Mouse (Mus musculus) T-helper 17 cell (primary cell): ENCODE results near the gene Zfp541.

Experiments used
- in situ Hi-C, 2 experiments: fragments of 300-600 bp; cut with MboI, MseI; formaldehyde crosslinking; loops; 1 replicate in 1 of 2; 2 replicates in 1 of 2; pipeline ENCODE4 v1.15.1; 2025; ENCODE audit warnings: high pct_unique_total_duplicates in 2 of 2

Zfp541 gene

DNA sequence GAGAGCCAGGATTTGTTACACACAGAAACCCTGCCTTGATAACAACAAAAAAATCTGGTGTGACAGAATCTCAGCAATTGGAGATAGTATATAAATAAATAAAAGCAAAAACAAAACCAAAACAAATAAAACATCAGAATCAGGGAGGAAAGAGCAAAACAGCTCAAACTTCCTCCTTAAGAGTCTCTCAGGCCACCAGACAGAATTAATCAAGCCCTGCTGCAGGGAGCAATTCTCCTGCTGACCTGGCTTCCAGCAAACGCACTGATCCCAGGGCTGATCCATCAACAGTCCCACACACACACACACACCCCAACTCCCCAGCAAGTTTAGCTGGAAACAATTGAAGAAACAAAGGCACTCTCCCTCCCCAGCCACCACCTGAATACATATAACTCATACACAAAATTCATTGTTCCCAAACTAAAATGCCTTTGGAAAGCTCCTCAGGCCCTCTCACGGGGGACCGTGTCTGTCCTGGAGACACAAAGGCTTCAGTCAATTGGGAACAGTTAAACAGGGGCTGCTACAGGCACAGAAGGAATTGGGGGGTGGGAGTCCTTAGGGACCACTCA lies 17.7 kb upstream of the Zfp541 start:
- in situ Hi-C loops = loop anchor here in 1 of 2 experiments (10.0 kb wide), 1 partner anchor 831 kb away; the partner anchor contains the start of gene Dact3

- in situ Hi-C loops = loop anchor here in 1 of 2 experiments (10.0 kb wide), 1 partner anchor 830 kb away; the partner anchor contains the start of gene Dact3
These were observed 17.1 kb upstream of the Zfp541 start for GRCm38 (mm10) chr7:16044531-16044930.

DNA sequence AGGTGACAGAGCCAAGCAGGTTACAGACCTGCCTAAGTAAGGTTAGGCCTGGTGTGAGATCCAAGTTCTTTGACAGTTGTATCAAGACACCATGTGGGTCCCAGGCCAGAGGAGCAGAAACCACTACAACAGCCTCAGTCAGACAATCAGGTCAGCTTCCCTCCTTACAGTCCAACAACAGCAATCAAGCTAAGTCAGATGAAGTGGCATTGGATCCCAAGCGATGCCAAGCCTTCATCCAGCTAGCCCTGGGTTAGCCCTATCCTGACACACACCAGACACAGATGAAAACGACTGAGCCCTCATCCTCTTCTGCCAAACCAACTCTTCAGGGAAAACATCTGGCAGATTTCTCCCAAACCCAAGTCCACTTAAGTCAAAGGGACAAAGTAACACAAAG lies 16.1 kb upstream of the Zfp541 start:
- in situ Hi-C loops = loop anchor here (5.0 to 10.0 kb wide), 3 partner anchors 63 to 829 kb away; partner anchors contain the start of genes Dact3 (in 1 of the 2) and Slc1a5 (in 1 of the 2)

DNA sequence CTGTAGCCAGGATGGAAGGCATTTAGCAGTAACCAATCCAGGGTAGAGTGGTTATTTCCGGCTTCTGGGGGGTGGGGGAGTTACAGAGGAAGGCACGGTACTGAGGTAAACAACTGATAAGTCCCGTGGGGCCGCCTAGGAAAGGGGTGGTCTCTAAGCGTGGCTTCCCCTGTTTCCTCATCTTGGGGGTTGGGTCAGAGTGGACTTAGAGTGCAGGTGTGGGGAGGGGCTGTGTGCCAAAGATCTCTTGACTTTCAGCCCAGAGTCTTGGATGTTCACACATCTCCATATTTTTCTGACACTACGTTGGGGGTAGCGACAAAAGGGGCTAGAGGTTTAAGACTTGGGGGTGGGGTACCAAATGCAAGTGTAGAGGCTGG lies 15.5 kb upstream of the Zfp541 start:
- in situ Hi-C loops = loop anchor here (5.0 to 10.0 kb wide), 3 partner anchors 64 to 829 kb away; partner anchors contain the start of genes Dact3 (in 1 of the 2) and Slc1a5 (in 1 of the 2)

GRCm38 (mm10) chr7:16046481-16047337 lies 14.9 kb upstream of the Zfp541 start:
- in situ Hi-C loops = loop anchor here (5.0 to 10.0 kb wide), 3 partner anchors 64 to 828 kb away; partner anchors contain the start of genes Dact3 (in 1 of the 2) and Slc1a5 (in 1 of the 2)

DNA sequence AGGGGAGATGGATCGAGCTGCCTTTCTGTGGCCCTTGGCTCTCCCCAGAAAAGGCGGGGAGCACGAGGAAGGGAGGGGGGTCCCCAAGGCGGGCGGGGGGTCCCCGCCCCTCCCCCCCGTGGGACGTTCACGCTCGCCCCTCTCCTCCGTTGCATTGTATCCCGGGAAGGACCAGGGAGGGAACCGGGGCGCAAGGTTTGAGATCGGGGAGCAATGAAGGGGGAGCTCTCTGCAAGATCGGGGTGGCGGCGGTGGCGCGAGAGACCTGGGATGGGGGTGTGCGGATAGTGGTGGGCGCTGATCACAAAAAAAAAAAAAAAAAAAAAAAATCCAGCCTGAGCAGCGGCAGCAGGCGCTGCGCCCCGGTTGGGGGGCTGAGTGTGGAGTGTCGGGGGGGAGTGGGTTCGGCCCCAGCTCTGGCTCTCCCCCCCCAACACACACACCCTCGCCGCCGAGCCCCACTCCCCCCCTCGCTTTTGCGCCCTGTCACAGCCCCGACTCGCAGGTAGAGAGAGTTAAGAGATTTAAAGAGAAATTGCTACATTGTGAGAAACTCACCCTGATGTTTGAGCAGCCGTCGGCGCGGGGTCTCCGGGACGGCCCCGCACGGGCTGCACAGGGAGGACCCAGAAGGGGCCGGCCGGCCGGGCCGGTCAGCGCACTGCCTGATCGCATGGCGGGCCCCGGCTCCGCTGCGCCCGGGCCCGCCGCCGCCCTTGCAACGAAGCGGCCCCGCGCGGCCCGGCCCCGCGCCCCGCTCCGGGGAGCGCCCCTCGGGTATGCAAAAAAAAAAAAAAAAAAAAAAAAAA lies 14.1 kb upstream of the Zfp541 start, which contains the start of gene Bicra:
Gene Bicra, minus strand, starts transcription at position 584 of the 809 bp plus-strand sequence.
- in situ Hi-C loops = loop anchor here (5.0 to 10.0 kb wide), 3 partner anchors 65 to 827 kb away; partner anchors contain the start of genes Dact3 (in 1 of the 2) and Slc1a5 (in 1 of the 2)

- in situ Hi-C loops = loop anchor here (5.0 to 10.0 kb wide), 3 partner anchors 66 to 827 kb away; partner anchors contain the start of genes Dact3 (in 1 of the 2) and Slc1a5 (in 1 of the 2)
These were observed 13.4 kb upstream of the Zfp541 start for GRCm38 (mm10) chr7:16048164-16048564.

DNA sequence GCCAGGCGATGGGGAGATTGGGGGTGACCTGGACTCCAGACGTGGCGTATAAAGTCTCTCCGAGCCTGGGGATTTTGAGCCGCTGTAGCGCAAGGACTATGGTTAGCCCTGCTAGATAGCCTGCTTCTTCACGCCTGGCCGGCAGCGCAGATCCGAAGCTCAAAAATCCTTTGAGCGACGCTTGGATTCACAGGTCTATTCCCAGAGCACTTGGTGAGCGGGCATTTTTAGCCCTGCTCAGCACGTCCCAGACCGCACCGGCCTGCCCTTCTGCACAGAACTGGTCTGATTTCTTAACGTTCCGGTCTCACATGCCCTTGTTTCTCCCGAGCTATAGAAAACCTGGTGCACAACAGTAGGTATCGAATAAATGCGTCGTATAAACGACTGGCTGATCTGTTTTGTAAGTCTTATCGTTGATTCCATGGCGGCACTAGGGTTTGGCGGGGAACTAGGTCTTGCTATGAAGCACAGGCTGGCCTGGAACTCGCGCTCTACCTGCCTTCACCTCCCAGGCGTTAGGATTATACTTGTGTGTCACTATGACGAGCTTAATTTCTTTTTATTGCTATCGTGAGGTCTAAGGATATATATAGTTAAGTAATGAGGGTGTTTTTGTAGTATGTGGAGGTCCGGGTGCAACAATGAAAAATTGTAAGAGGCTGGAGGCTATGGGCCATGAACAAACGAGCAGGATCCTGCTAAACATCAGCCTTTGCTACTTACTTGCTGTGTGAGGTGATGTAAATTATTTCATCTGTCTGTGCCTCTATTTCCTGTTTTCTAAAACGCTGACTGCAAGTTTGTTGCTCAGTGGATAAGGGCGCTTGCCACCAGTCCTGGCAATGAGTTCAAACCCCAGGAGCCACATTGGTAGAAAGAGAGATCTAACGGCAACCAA lies 12.7 kb upstream of the Zfp541 start:
- in situ Hi-C loops = loop anchor here (5.0 to 10.0 kb wide), 3 partner anchors 67 to 826 kb away; partner anchors contain the start of genes Dact3 (in 1 of the 2) and Slc1a5 (in 1 of the 2)

GRCm38 (mm10) chr7:16049576-16049915 lies 12.1 kb upstream of the Zfp541 start:
- in situ Hi-C loops = loop anchor here (5.0 to 10.0 kb wide), 3 partner anchors 67 to 825 kb away; partner anchors contain the start of genes Dact3 (in 1 of the 2) and Slc1a5 (in 1 of the 2)

GRCm38 (mm10) chr7:16050600-16050999 lies 11.0 kb upstream of the Zfp541 start:
- in situ Hi-C loops = no loop called here

DNA sequence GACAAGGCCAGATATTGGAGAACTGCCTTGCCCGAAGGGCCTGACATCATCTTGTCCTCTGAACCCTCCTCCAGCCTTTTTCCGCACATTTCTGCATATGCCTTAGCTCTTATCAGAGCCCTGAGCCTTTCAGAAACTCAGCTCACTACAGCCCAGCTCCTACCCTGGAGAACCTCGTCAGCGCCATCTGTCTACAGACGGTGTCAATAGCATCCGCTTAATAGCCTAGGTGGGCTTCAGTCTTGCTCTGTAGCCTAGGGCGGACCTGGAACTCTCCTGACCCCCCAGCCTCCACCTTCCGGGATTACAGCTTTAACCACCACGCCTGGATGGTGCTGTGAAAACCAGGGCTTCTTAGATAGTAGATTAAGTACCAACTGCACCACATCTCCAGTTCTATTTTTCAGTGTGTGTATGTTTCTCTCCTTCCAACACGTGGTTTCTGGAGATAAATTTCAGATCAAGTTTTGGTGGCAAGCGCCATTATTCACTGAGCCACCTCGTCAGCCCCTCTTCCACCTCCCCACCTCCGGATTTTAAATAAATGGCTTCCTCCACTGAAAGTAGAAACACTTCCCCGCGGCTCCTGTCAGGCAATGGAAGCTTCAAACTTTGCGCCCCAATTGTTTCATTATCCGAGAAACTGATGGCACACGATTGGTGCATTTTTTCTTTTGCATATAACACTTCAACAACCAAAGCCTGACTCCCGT lies 9.6 kb upstream of the Zfp541 start:
- in situ Hi-C loops = no loop called here

DNA sequence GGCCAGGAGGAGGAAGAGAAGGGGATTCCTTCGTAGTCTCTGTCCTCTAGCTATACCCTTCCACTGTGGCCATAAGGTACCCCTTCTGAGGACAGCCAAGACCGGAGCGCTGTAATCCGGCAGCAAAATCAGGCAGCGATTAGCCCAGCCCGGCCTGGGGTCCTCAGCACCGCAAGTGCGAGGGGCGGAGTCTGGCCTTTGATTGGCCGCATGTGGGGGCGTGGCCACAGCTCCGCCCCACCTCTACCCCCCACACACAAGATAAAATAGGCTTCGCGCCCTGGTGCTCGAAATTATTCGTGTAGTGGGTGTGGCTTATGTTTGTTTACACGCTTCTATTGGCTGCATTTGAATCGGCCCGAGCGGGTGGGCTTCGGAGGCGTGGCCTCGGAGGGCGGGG lies 8.9 kb upstream of the Zfp541 start:
- in situ Hi-C loops = no loop called here

GRCm38 (mm10) chr7:16053105-16053504 lies 8.5 kb upstream of the Zfp541 start:
- in situ Hi-C loops = no loop called here

- in situ Hi-C loops = no loop called here
These were observed 6.6 kb upstream of the Zfp541 start for GRCm38 (mm10) chr7:16054966-16055365.

- in situ Hi-C loops = no loop called here
These were observed 5.9 kb upstream of the Zfp541 start for GRCm38 (mm10) chr7:16055665-16056064.

DNA sequence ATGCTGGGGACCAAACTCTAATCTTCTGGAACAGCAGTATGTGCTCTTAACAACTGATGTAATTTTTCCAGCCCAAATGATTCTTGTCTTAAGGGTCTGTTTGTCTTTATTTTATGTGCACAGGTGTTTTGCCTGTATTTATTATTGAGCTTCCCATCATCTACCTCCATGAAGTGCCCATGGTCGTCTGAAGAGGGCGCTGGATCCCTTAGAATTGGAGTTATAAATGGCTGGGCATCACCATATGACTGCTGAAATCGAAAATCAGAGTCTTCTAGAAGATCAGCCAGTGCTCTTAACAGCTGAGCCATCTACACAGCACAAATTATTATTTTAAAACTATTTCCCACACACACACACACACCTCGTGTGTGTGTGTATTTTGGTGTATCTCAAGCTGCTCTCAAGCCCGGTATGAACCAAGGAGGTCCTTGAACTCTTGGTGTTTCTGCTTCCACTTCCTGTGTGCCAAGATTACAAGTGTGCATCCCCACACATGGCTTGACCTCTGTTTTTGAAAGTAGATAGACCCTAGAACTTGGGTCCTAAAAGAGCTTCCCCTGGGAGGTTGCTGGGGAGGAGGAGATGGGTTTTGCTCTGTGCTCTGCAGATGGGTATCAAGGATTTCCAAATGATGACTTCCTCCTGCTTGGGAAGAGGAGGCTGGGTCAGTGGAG lies 5.0 kb upstream of the Zfp541 start:
- in situ Hi-C loops = no loop called here

DNA sequence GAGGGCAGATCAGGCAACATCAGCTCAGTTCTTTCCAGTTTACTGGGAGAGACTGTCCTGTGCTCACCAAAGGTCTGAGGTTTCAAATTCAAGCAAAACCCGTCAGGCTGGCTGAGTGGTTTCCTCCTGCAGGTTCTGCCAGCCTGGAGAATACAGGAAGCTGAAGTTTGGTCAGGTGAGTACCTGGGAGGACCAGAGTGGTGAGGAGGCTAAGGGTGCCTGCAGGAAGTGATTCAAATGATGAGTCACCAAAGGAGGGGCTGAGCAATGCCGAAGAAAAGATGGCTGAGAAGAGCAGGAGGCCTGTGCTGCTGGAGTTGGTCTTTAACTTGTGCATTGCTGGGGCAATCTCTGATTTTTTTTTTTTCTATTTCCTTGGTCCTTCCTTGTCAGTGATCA lies 4.5 kb upstream of the Zfp541 start:
- in situ Hi-C loops = no loop called here

DNA sequence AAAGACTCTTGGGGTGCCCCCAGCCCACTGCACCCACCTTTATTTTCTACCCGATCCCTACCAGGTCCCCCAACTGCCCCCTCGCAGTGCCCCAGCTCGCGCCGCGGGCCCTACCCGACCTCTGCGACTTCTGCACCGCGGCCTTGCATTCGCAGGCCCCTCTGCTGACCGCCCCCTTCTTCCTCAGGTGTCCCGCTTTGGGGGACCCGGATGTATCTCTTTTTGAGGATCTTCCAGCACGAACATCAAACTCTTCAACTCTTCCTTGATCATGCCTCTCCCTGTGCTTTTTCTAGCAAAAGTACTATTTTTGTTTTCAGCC lies 446 bp downstream of the Zfp541 start:
- in situ Hi-C loops = no loop called here

GRCm38 (mm10) chr7:16063490-16063889 lies 1.9 kb downstream of the Zfp541 start:
- in situ Hi-C loops = no loop called here
